ENCODE assay signal across 8 mouse cellular contexts in genomic region chr15:100747121-100747963, GRCm38 (mm10). TPM values are rescaled to one million over a fixed set of nuclear protein-coding genes. Genes with fewer than 3 reads are reported as not detected.
A peak's percentile ranks its signal among the peaks of the same experiment; 100 is the strongest.
DNase-seq lines count a peak whose midpoint lies in the region; ATAC-seq and TF ChIP-seq lines count a peak whose summit lies in the region.

No protein-coding gene starts in this region.

- H3K36me3 ChIP-seq in erythroblast, embryonic 14.5 days (ENCODE audit: control insufficient read depth), result no peaks in the 10 kb centered on the region; the same call in 1 of the 2 replicates
- H3K36me3 ChIP-seq in kidney, adult 2 months (ENCODE audit: control insufficient read depth, insufficient read depth, low read length), result no peaks in the 10 kb centered on the region
- H3K36me3 ChIP-seq in megakaryocyte, embryonic 14.5 days (replicated peaks; ENCODE audit: low read length), result peaks cover 4% of the 10 kb centered on the region

- H3K4me3 ChIP-seq in erythroblast, embryonic 14.5 days (replicated peaks), result peak overlapping the region; percentile 63
- no peak overlapping the region for H3K4me3 ChIP-seq in kidney, adult 2 months (ENCODE audit: insufficient read depth, low read depth, low read length)
- H3K4me3 ChIP-seq in megakaryocyte, embryonic 14.5 days (replicated peaks), result peak overlapping the region; percentile 87

- no peak for TF ChIP-seq CTCF in kidney, adult 2 months (conservative IDR thresholded peaks at IDR 0.05; ENCODE audit: insufficient read depth, insufficient read length, low read depth, low read length)

- WGBS in kidney, adult 2 months, result 8% methylated on average over 27 of the region's 27 CpGs

- 0 out of 2 replicates have a peak, but pooled peaks cover 2% of the 10 kb centered on the region for H3K27me3 ChIP-seq in erythroblast, embryonic 14.5 days (ENCODE audit: control insufficient read depth)
- no peaks in the 10 kb centered on the region for H3K27me3 ChIP-seq in kidney, adult 2 months (replicated peaks; ENCODE audit: control insufficient read depth, insufficient read depth, low read length)
- peaks cover 6% of the 10 kb centered on the region for H3K27me3 ChIP-seq in megakaryocyte, embryonic 14.5 days (replicated peaks)

- peaks cover 4% of the 10 kb centered on the region; the same call in 1 of the 2 replicates for H3K9me3 ChIP-seq in erythroblast, embryonic 14.5 days (ENCODE audit: control insufficient read depth, low read length)
- peaks cover 6% of the 10 kb centered on the region for H3K9me3 ChIP-seq in megakaryocyte, embryonic 14.5 days

- TF ChIP-seq POLR2A in kidney, adult 2 months (IDR thresholded peaks at IDR 0.05; ENCODE audit: low read depth, low read length), result no peak

- peaks cover 69% of the 10 kb centered on the region for H3K4me1 ChIP-seq in erythroblast, embryonic 14.5 days (ENCODE audit: control insufficient read depth)
- H3K4me1 ChIP-seq in kidney, adult 2 months (ENCODE audit: control insufficient read depth, insufficient read depth, low read length), result peaks cover 3% of the 10 kb centered on the region; the same call in 1 of the 2 replicates
- peaks cover 40% of the 10 kb centered on the region for H3K4me1 ChIP-seq in megakaryocyte, embryonic 14.5 days

- H3K27ac ChIP-seq in kidney, adult 2 months (ENCODE audit: insufficient read depth, low read depth, low read length), result no peak overlapping the region

- no peak for ATAC-seq in cerebellum, adult (ENCODE audit: insufficient number of reproducible peaks, low FRiP score, low TSS enrichment)

- peak; percentile 48 to 56 for DNase-seq in CD8-positive naive resting alpha-beta T cell, adult 2 months (ENCODE audit: low read depth in 2 of 2, low spot score in 2 of 2)
- DNase-seq in MEL-GATA-1-ER (ENCODE audit: extremely low read depth, low read depth), result peak; percentile 95
- peak; percentile 55 for DNase-seq in kidney, adult 2 months
- peak; percentile 58 for DNase-seq in testis, postnatal 14 days (ENCODE audit: low spot score)
- DNase-seq in left cerebral cortex, adult 9 months (ENCODE audit: low spot score in 2 of 2), result no peak

RNA-seq across cellular contexts. Expression of gene Slc4a8, which starts 14.2 kb away (rescaled TPM):
- 0.09 TPM in 1 of 2 replicates, not detected in the other for polyA plus RNA-seq in erythroblast, embryonic 14.5 days (2012)
- 5.9 TPM in 2 replicates for polyA plus RNA-seq in kidney, adult 2 months (2012; rRNA removed)
- 0.02 TPM in 1 of 2 replicates, not detected in the other for polyA plus RNA-seq in megakaryocyte, embryonic 14.5 days (2012; ENCODE audit: insufficient read depth, low replicate concordance)

RNA-seq across cellular contexts. Expression of gene Galnt6, which starts 18.2 kb away (rescaled TPM):
- 0.04 and 0.06 TPM in 2 replicates for polyA plus RNA-seq in erythroblast, embryonic 14.5 days (2012)
- polyA plus RNA-seq in kidney, adult 2 months (2012; rRNA removed), result 0.24 and 1.2 TPM in 2 replicates
- polyA plus RNA-seq in megakaryocyte, embryonic 14.5 days (2012; ENCODE audit: insufficient read depth, low replicate concordance), result 2.3 TPM in 1 of 2 replicates, not detected in the other

RNA-seq across cellular contexts. Expression of gene Cela1, which starts 59.6 kb away (rescaled TPM):
- 0.08 and 0.41 TPM in 2 replicates for polyA plus RNA-seq in erythroblast, embryonic 14.5 days (2012)
- 418 and 456 TPM in 2 replicates for polyA plus RNA-seq in kidney, adult 2 months (2012; rRNA removed)
- 12.5 and 23.0 TPM in 2 replicates for polyA plus RNA-seq in megakaryocyte, embryonic 14.5 days (2012; ENCODE audit: insufficient read depth, low replicate concordance)

Comparison
In these comparisons a context has a peak if more than half of its experiments do, and no peak if none do; other contexts are left out.
1. DNase-seq: peak in CD8-positive naive resting alpha-beta T cell, adult 2 months (2 of 2), MEL-GATA-1-ER (single experiment), kidney, adult 2 months (single experiment) and testis, postnatal 14 days (single experiment); none in left cerebral cortex, adult 9 months (0 of 2).
2. RNA of gene Cela1, which starts 59.6 kb away (polyA plus RNA-seq): 418 to 456 TPM in kidney, adult 2 months; 12.5 to 23.0 TPM in megakaryocyte, embryonic 14.5 days and 0.08 to 0.41 TPM in erythroblast, embryonic 14.5 days; every median in the first group is over 10 times any median in the second.